Mouse (Mus musculus) midbrain, embryonic 10.5 days (tissue): ENCODE results near the gene Nkapl. TPM values are rescaled to one million over a fixed set of nuclear protein-coding genes. Genes with fewer than 3 reads are reported as not detected.

Experiments
- DNase-seq: peaks from one replicate; pipeline ENCODE4 v3.0.0-alpha.2; 2017; ENCODE audit warnings: low spot score
- H3K27ac ChIP-seq: fragments of 300-500 bp; sonication (generic); replicated peaks from 2 replicates; pipeline ENCODE4 v1.5.1; 2016; ENCODE audit warnings: mild to moderate bottlenecking
- H3K27me3 ChIP-seq: fragments of 300-500 bp; sonication (generic); 2 replicates; pipeline ENCODE4 v1.6.1; 2016; ENCODE audit warnings: low read depth, mild to moderate bottlenecking; ENCODE audit not compliant: poor library complexity, severe bottlenecking
- H3K36me3 ChIP-seq: fragments of 300-500 bp; sonication (generic); 2 replicates; pipeline ENCODE4 v1.6.1; 2016; ENCODE audit warnings: mild to moderate bottlenecking, moderate library complexity
- H3K4me1 ChIP-seq: fragments of 300-500 bp; sonication (generic); 2 replicates; pipeline ENCODE4 v1.6.1; 2016
- H3K4me3 ChIP-seq: fragments of 300-500 bp; sonication (generic); 2 replicates; pipeline ENCODE4 v1.5.1; 2016; ENCODE audit warnings: mild to moderate bottlenecking, moderate library complexity
- H3K9me3 ChIP-seq: fragments of 300-500 bp; sonication (generic); replicated peaks from 2 replicates; pipeline ENCODE4 v1.6.1; 2016; ENCODE audit warnings: mild to moderate bottlenecking
- WGBS: fragments of 180-500 bp; shearing (Covaris S2); methylation state at CpG from one replicate; pipeline ENCODE4 v1.1.7; 2016; 5-methylcytosine and 5-hydroxymethylcytosine counted together
- polyA plus RNA-seq: library from polyadenylated mRNA; unstranded; fragments of >200 nt; fragmentation: Nextera tagmentation; extraction: Ambion mirVana; gene quantifications from 2 replicates; pipeline ENCODE4 v1.2.1, GENCODE M21; 2016

The Nkapl gene
- polyA plus RNA-seq, 1 experiment from 2014 or later = 2.3 TPM

GRCm38 (mm10) chr13:21456347-21456746 lies 12.0 kb downstream of the Nkapl start:
- H3K9me3 ChIP-seq = no peaks in the 10 kb centered on the region
- no peak for DNase-seq
- H3K36me3 ChIP-seq = peaks cover 5% of the 10 kb centered on the region; the same call in 1 of the 2 replicates
- no peak overlapping the region for H3K4me3 ChIP-seq
- H3K27ac ChIP-seq = no peak overlapping the region
- 8% methylated on average over 4 of the region's 4 CpGs for WGBS
- peaks cover 60% of the 10 kb centered on the region for H3K27me3 ChIP-seq
- peaks cover 14% of the 10 kb centered on the region for H3K4me1 ChIP-seq

GRCm38 (mm10) chr13:21454133-21454532 lies 14.2 kb downstream of the Nkapl start:
- peak overlapping the region; percentile 84; the same call in 1 of the 2 replicates for H3K4me3 ChIP-seq
- peaks cover 12% of the 10 kb centered on the region for H3K36me3 ChIP-seq
- 83% methylated on average over 3 of the region's 3 CpGs for WGBS
- peaks cover 14% of the 10 kb centered on the region for H3K4me1 ChIP-seq
- no peaks in the 10 kb centered on the region for H3K9me3 ChIP-seq
- no peak overlapping the region for H3K27ac ChIP-seq
- no peak for DNase-seq
- peaks cover 62% of the 10 kb centered on the region for H3K27me3 ChIP-seq

GRCm38 (mm10) chr13:21453449-21453848 lies 14.9 kb downstream of the Nkapl start, which contains the start of gene Zscan26:
Gene Zscan26, minus strand, starts transcription at chr13:21453730.
- no peaks in the 10 kb centered on the region for H3K9me3 ChIP-seq
- H3K4me3 ChIP-seq = peak within 1 kb of the TSS; percentile 84
- H3K4me1 ChIP-seq = peaks cover 14% of the 10 kb centered on the region
- H3K27me3 ChIP-seq = peaks cover 58% of the 10 kb centered on the region
- peak; percentile 88 for DNase-seq
- peak within 1 kb of the TSS; percentile 91 for H3K27ac ChIP-seq
- peaks cover 19% of the 10 kb centered on the region for H3K36me3 ChIP-seq
- under 1% methylated on average over 23 of the region's 23 CpGs for WGBS

- 2% methylated on average over 13 of the region's 13 CpGs for WGBS
Measured at GRCm38 (mm10) chr13:21453042-21453441, 15.3 kb downstream of the Nkapl start.

GRCm38 (mm10) chr13:21447856-21448614 lies 20.3 kb downstream of the Nkapl start:
- Histone ChIP-seq H3K27me3 (peaks cover 19% of the 10 kb centered on the region; the same call in 1 of the 2 replicates), H3K9me3 (no peaks in the 10 kb centered on the region), H3K36me3 (peaks cover 72% of the 10 kb centered on the region), H3K4me3 (no peak overlapping the region), H3K27ac (no peak overlapping the region), H3K4me1 (peaks cover 8% of the 10 kb centered on the region)
- WGBS = 85% methylated on average over 16 of the region's 16 CpGs
- DNase-seq = no peak

More at GRCm38 (mm10) chr13:21453042-21453441, 15.3 kb downstream of the Nkapl start:
- Histone ChIP-seq H3K4me3 (peak overlapping the region; percentile 84), H3K36me3 (peaks cover 23% of the 10 kb centered on the region), H3K27me3 (peaks cover 55% of the 10 kb centered on the region), H3K9me3 (no peaks in the 10 kb centered on the region), H3K27ac (peak overlapping the region; percentile 91), H3K4me1 (peaks cover 14% of the 10 kb centered on the region)
- no peak for DNase-seq

GRCm38 (mm10) chr13:21446796-21447195 lies 21.5 kb downstream of the Nkapl start:
- Histone ChIP-seq H3K4me1 (no peaks in the 10 kb centered on the region), H3K27ac (no peak overlapping the region), H3K9me3 (no peaks in the 10 kb centered on the region), H3K36me3 (peaks cover 78% of the 10 kb centered on the region), H3K27me3 (peaks cover 18% of the 10 kb centered on the region; the same call in 1 of the 2 replicates), H3K4me3 (no peak overlapping the region)
- WGBS = 90% methylated on average over 9 of the region's 9 CpGs
- DNase-seq = no peak

GRCm38 (mm10) chr13:21441207-21441572 lies 27.1 kb downstream of the Nkapl start:
- peak overlapping the region; percentile 65 for H3K4me3 ChIP-seq
- H3K36me3 ChIP-seq = peaks cover 38% of the 10 kb centered on the region
- WGBS = 16% methylated on average over 10 of the region's 10 CpGs
- no peaks in the 10 kb centered on the region; the same call in 1 of the 2 replicates for H3K9me3 ChIP-seq
- no peak for DNase-seq
- H3K27ac ChIP-seq = peak overlapping the region; percentile 85
- no peaks in the 10 kb centered on the region for H3K27me3 ChIP-seq
- peaks cover 20% of the 10 kb centered on the region for H3K4me1 ChIP-seq

GRCm38 (mm10) chr13:21440503-21441206 lies 27.7 kb downstream of the Nkapl start, which contains the start of gene Pgbd1:
Gene Pgbd1, minus strand, starts transcription at chr13:21441058.
- no peaks in the 10 kb centered on the region for H3K27me3 ChIP-seq
- no peaks in the 10 kb centered on the region; the same call in 1 of the 2 replicates for H3K9me3 ChIP-seq
- H3K4me3 ChIP-seq = peak within 1 kb of the TSS; percentile 65
- H3K27ac ChIP-seq = peak within 1 kb of the TSS; percentile 85
- peaks cover 20% of the 10 kb centered on the region for H3K4me1 ChIP-seq
- peak; percentile 83 for DNase-seq
- WGBS = 1% methylated on average over 32 of the region's 32 CpGs
- H3K36me3 ChIP-seq = peaks cover 33% of the 10 kb centered on the region

- H3K9me3 ChIP-seq = no peaks in the 10 kb centered on the region; the same call in 1 of the 2 replicates
- no peaks in the 10 kb centered on the region for H3K36me3 ChIP-seq
- H3K4me1 ChIP-seq = peaks cover 8% of the 10 kb centered on the region
- no peak for DNase-seq
- no peak overlapping the region for H3K27ac ChIP-seq
- no peaks in the 10 kb centered on the region for H3K27me3 ChIP-seq
- H3K4me3 ChIP-seq = no peak overlapping the region
- WGBS = 90% methylated on average over 4 of the region's 4 CpGs
Measured at GRCm38 (mm10) chr13:21435476-21435875, 32.8 kb downstream of the Nkapl start.

GRCm38 (mm10) chr13:21427631-21428030 lies 40.7 kb downstream of the Nkapl start:
- H3K9me3 ChIP-seq = no peaks in the 10 kb centered on the region
- H3K36me3 ChIP-seq = no peaks in the 10 kb centered on the region
- H3K27ac ChIP-seq = no peak overlapping the region
- 96% methylated on average over 1 of the region's 1 CpGs for WGBS
- no peak overlapping the region for H3K4me3 ChIP-seq
- H3K4me1 ChIP-seq = no peaks in the 10 kb centered on the region
- DNase-seq = no peak
- no peaks in the 10 kb centered on the region for H3K27me3 ChIP-seq

- Histone ChIP-seq H3K4me1 (no peaks in the 10 kb centered on the region), H3K27me3 (no peaks in the 10 kb centered on the region), H3K36me3 (no peaks in the 10 kb centered on the region), H3K4me3 (no peak overlapping the region), H3K9me3 (no peaks in the 10 kb centered on the region), H3K27ac (no peak overlapping the region)
- WGBS = 69% methylated on average over 5 of the region's 5 CpGs
- no peak for DNase-seq
Measured at GRCm38 (mm10) chr13:21423301-21423700, 45.0 kb downstream of the Nkapl start.

- Histone ChIP-seq H3K4me3 (no peak overlapping the region), H3K4me1 (peaks cover 7% of the 10 kb centered on the region), H3K36me3 (no peaks in the 10 kb centered on the region), H3K9me3 (no peaks in the 10 kb centered on the region), H3K27me3 (no peaks in the 10 kb centered on the region), H3K27ac (no peak overlapping the region)
- WGBS = 70% methylated on average over 6 of the region's 6 CpGs
- DNase-seq = no peak
Measured at GRCm38 (mm10) chr13:21418865-21419264, 49.4 kb downstream of the Nkapl start.
